Mouse (Mus musculus) retina, postnatal 7 days (tissue): ENCODE data around the gene Sf3b3.

Source experiments
- DNase-seq: peaks from one replicate; pipeline ENCODE4 v3.0.0-alpha.2; 2012; ENCODE audit warnings: low read depth, low spot score

Sf3b3 gene

DNA sequence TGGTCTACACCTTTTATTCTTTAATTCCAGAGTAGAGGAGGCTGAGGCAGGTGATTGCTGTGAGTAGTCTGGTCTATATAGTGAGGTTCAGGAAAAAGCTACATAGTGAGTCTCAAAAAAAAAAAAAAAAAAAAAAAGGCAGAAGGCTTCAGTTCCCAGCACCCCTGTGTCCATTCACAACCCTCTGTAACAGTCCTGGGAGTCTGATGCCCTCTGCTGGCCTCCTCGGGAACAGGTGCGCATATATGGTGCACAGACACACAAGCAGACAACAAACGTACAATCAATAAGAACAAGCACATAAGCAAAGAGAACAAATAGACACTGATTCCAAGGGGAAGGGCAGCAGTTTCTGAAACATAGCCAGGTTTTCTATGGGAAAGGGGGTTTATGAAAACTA, 70.3 kb downstream of the Sf3b3 start:
- no peak for DNase-seq

GRCm38 (mm10) chr8:110775721-110776120, 70.9 kb downstream of the Sf3b3 start:
- DNase-seq = no peak

DNA sequence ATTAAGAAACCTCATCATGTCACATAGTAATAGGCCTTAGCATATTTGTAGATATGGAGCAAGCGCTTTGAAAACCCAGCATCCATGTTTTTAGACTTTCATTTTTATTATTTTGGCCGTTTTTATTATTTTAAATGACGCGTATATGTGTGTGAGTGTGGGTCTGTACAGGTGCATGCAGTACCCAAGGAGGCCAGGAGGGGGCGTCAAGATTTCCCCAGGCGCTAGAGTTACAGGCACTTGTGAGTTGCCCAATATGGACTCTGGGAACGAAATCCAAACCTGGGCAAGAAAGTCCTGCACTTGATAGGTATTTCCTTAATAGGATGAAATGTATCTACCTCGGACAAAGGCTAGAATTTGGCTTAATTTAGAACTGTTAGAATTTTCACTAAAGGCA, 71.3 kb downstream of the Sf3b3 start:
- no peak for DNase-seq

DNA sequence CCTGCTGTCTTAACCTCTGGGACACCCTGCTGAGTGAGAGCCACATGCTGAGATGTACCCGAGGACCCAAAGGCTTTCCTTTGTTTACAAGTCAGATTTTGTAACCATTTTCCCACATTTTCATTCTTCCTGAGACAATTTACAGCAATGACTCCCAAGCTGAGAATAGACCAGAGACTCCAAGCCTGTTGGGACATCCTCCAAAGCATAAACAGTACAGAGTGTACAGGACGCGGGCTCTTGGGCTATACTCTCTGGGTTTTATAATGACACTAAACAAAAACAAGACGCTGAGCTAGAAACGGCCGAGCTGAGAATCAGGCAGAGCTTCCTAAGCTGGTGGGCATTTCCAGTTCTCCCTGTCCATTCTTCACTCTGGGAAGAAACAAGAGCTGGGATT, 71.9 kb downstream of the Sf3b3 start:
- DNase-seq = no peak

DNA sequence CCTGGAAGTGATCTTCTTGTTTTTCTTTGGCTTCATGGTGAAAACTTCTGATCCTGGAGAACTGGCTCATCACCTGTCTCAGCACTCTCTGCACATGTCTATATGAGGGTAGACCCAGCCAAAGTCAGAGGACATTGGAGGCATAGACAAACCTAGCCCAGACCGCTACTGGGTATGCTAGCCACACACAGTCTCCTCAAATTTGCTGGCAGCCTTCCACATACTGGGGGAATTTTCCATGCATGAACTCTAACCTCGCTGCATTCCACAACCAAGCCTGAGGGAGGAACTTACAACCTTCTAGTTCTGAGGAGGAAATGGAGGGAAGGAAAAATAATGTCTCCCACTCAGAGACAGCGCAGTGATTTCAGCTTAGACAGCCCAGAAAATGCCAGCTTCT, 72.5 kb downstream of the Sf3b3 start:
- no peak for DNase-seq

- no peak for DNase-seq
These were observed 74.1 kb downstream of the Sf3b3 start for GRCm38 (mm10) chr8:110772452-110772851.

- DNase-seq = no peak
These were observed 79.3 kb downstream of the Sf3b3 start for GRCm38 (mm10) chr8:110767261-110767660.

DNA sequence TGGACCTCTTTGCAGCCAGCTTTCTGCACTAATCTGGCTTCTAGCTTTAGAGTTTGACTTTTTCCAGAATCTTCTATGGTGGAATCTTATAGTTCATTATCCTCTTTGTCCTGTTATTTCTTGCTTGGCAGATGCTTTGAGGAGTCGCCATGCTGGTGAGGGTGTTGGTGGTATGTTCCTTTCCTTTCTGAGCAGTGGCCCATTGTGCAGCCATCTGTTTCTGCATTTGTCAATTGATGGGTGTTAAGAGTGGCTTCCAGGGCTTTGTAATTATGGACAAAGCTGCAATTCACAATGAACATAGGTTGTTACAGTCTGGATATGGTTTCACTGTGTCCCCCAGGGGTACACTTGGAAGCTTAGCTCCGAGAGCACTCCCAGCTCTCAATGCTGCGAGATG, 81.9 kb downstream of the Sf3b3 start:
- no peak for DNase-seq

DNA sequence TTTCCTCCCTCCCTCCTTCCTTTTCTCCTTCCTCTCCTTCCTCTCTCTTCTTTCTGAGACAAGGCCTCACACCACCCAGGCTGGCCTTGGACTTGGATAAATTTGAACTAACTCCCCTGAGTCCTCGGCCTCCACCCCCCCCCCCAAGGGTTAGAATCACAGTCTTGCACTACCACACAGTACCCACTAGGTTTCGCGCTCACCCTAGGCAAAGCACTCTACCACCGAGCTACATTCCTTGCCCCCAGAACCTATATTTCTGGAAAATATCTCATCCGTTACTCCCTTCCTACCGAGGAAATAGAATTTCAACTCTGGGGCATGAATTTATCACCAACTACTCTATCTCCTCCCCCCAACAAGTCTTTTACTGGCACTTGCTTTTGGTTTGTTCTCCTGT, 84.6 kb downstream of the Sf3b3 start:
- DNase-seq = no peak

DNA sequence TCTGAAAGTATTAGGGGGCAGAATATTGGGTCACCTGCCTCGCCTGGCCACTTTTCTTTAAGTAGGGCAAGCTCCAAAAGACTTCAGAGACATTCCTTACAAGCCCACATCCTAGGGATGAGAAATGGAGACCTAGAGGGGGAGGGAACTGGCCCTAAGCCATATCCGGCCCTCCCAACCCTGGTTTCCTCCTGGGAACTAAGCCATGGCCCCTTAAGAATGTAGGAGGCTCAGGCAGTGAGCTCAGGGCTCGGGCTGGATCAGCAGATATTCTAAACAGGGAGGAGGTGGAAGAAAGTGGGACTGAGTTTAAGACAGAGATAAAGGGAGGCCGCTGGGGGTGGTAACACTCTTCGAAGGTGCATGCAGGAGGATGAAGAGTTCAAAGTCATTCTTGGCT, 85.4 kb downstream of the Sf3b3 start:
- no peak for DNase-seq

DNA sequence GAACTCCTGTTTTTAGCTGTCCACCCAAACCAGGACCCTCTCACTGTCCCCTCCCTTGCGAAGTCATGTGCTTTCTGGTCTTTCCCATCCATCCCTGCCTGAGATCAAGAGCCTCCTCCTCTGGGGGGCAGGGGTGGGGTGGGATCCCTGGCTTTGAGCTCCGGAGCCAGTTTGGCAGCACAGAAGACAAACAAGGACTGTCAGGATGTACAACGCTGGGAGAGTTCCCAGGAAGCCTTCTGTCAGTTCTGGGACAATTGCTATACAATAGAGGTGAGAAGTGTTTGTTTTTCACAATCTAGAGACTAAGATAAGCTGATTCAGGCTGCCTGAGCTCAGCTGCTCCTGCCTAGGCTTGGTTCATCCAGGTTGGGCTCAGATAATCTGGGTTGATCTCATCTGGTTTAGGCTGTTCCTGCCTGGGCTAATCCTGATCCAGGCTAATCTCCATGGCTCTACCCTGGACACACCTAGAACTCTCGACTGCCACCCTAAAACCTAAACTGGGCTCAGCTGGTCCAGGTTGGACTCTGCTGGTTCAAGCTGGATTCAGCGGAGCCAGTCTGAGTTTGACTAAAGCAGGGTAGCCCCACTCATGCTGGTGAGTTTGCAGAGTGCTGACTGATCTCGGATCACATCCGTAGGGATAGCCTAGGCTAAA, 86.2 kb downstream of the Sf3b3 start:
- peak; percentile 11 for DNase-seq
